8 mouse cellular contexts compared by ENCODE assay signal in genomic region chr17:84956931-84957486, GRCm38 (mm10). TPM values are rescaled to one million over a fixed set of nuclear protein-coding genes. Genes with fewer than 3 reads are reported as not detected.
DNase-seq lines count a peak whose midpoint lies in the region; ATAC-seq and TF ChIP-seq lines count a peak whose summit lies in the region.

No protein-coding gene starts in this region.

- TF ChIP-seq CTCF in C2C12 (IDR thresholded peaks at IDR 0.05; ENCODE audit: control insufficient read depth, insufficient read depth, insufficient read length), result no peak

- peak overlapping the region; percentile 71 for H3ac ChIP-seq in C2C12 (ENCODE audit: control insufficient read depth, insufficient read length, low read depth)
- peak overlapping the region; percentile 85 for H3ac ChIP-seq in myocyte (ENCODE audit: control insufficient read depth, insufficient read length)

- peak; percentile 87 for ATAC-seq in embryonic facial prominence, embryonic 13.5 days (ENCODE audit: insufficient number of reproducible peaks, insufficient read depth, low FRiP score, low TSS enrichment, low read depth)
- ATAC-seq in kidney, embryonic 15.5 days (replicated peaks; ENCODE audit: low FRiP score), result peak; percentile 92
- peak; percentile 86 for ATAC-seq in liver, embryonic 11.5 days (replicated peaks; ENCODE audit: low FRiP score)

- peaks cover 42% of the 10 kb centered on the region for H3K79me2 ChIP-seq in C2C12 (ENCODE audit: control insufficient read depth, insufficient read depth)
- H3K79me2 ChIP-seq in myocyte (ENCODE audit: control insufficient read depth, insufficient read depth), result peaks cover 38% of the 10 kb centered on the region

- peak; percentile 53 for TF ChIP-seq POLR2A in myocyte (IDR thresholded peaks at IDR 0.05; ENCODE audit: insufficient read length, low read depth)

- under 1% methylated on average over 24 of the region's 24 CpGs for WGBS in embryonic facial prominence, embryonic 13.5 days
- WGBS in kidney, embryonic 15.5 days, result under 1% methylated on average over 24 of the region's 24 CpGs
- under 1% methylated on average over 24 of the region's 24 CpGs for WGBS in liver, embryonic 11.5 days

- H3K4me3 ChIP-seq in C2C12 (ENCODE audit: insufficient read depth, poor library complexity, severe bottlenecking), result peak overlapping the region; percentile 35
- H3K4me3 ChIP-seq in embryonic facial prominence, embryonic 13.5 days, result peak overlapping the region; percentile 97
- peak overlapping the region; percentile 59 for H3K4me3 ChIP-seq in kidney, embryonic 15.5 days (replicated peaks)
- H3K4me3 ChIP-seq in liver, embryonic 11.5 days (ENCODE audit: low read depth, low read length), result peak overlapping the region; percentile 46
- peak overlapping the region; percentile 61 for H3K4me3 ChIP-seq in myocyte

- H3K9me3 ChIP-seq in embryonic facial prominence, embryonic 13.5 days, result no peaks in the 10 kb centered on the region
- no peaks in the 10 kb centered on the region for H3K9me3 ChIP-seq in kidney, embryonic 15.5 days (replicated peaks)
- H3K9me3 ChIP-seq in liver, embryonic 11.5 days (ENCODE audit: control insufficient read depth, low read length), result no peaks in the 10 kb centered on the region

- H3K4me2 ChIP-seq in embryonic facial prominence, embryonic 13.5 days, result peak overlapping the region; percentile 66
- H3K4me2 ChIP-seq in kidney, embryonic 15.5 days, result peak overlapping the region; percentile 74
- H3K4me2 ChIP-seq in liver, embryonic 11.5 days, result peak overlapping the region; percentile 89
- H3K4me2 ChIP-seq in myocyte (ENCODE audit: low read depth), result peak overlapping the region; percentile 97

- H3K36me3 ChIP-seq in C2C12 (ENCODE audit: control insufficient read depth, insufficient read depth), result peaks cover 5% of the 10 kb centered on the region
- no peaks in the 10 kb centered on the region for H3K36me3 ChIP-seq in embryonic facial prominence, embryonic 13.5 days
- no peaks in the 10 kb centered on the region for H3K36me3 ChIP-seq in kidney, embryonic 15.5 days
- H3K36me3 ChIP-seq in liver, embryonic 11.5 days (ENCODE audit: control insufficient read depth, insufficient read depth, low read length), result no peaks in the 10 kb centered on the region
- no peaks in the 10 kb centered on the region for H3K36me3 ChIP-seq in myocyte (ENCODE audit: control insufficient read depth, insufficient read depth)

- peaks cover 23% of the 10 kb centered on the region for H3K4me1 ChIP-seq in embryonic facial prominence, embryonic 13.5 days
- H3K4me1 ChIP-seq in kidney, embryonic 15.5 days, result peaks cover 25% of the 10 kb centered on the region
- peaks cover 20% of the 10 kb centered on the region for H3K4me1 ChIP-seq in liver, embryonic 11.5 days (replicated peaks; ENCODE audit: control insufficient read depth, insufficient read depth, low read length)

- H3K27me3 ChIP-seq in C2C12 (ENCODE audit: control insufficient read depth, insufficient read depth, insufficient read length), result no peaks in the 10 kb centered on the region
- H3K27me3 ChIP-seq in embryonic facial prominence, embryonic 13.5 days, result no peaks in the 10 kb centered on the region
- H3K27me3 ChIP-seq in kidney, embryonic 15.5 days, result no peaks in the 10 kb centered on the region
- no peaks in the 10 kb centered on the region for H3K27me3 ChIP-seq in liver, embryonic 11.5 days (replicated peaks; ENCODE audit: control insufficient read depth, insufficient read depth, low read length)
- H3K27me3 ChIP-seq in myocyte (ENCODE audit: control insufficient read depth, insufficient read depth, insufficient read length), result no peaks in the 10 kb centered on the region

- H3K27ac ChIP-seq in embryonic facial prominence, embryonic 13.5 days, result peak overlapping the region; percentile 93
- H3K27ac ChIP-seq in kidney, embryonic 15.5 days, result peak overlapping the region; percentile 99
- peak overlapping the region; percentile 79 for H3K27ac ChIP-seq in liver, embryonic 11.5 days (ENCODE audit: low read depth, low read length)

- peak overlapping the region; percentile 69 for H3K9ac ChIP-seq in embryonic facial prominence, embryonic 13.5 days
- peak overlapping the region; percentile 55 for H3K9ac ChIP-seq in kidney, embryonic 15.5 days
- peak overlapping the region; percentile 75 for H3K9ac ChIP-seq in liver, embryonic 11.5 days (ENCODE audit: low read depth, low read length)

- peak; percentile 49 to 76 for DNase-seq in adrenal gland, postnatal 4 days (ENCODE audit: low spot score in 2 of 2)
- DNase-seq in heart, adult 18-20 months, result peak; percentile 94 to 96
- peak; percentile 92 for DNase-seq in liver, embryonic 11.5 days (ENCODE audit: low spot score)
- peak; percentile 86 to 91 for DNase-seq in spleen, postnatal 4 days (ENCODE audit: low spot score in 2 of 2)

- peaks cover 37% of the 10 kb centered on the region for H3K79me3 ChIP-seq in C2C12 (ENCODE audit: low read depth)

TF ChIP-seq in C2C12, 6 proteins besides CTCF, POLR2A, EP300 and RAD21:
- TF ChIP-seq FOSL1 (IDR thresholded peaks at IDR 0.05; ENCODE audit: insufficient read depth, low read length, poor library complexity, severe bottlenecking) (no peak), MAX (IDR thresholded peaks at IDR 0.05) (no peak), MYOG (IDR thresholded peaks at IDR 0.05; ENCODE audit: control insufficient read depth, extremely low read depth, insufficient read length) (no peak), USF1 (IDR thresholded peaks at IDR 0.05; ENCODE audit: low read depth) (no peak), MYOD1 (IDR thresholded peaks at IDR 0.05; ENCODE audit: control insufficient read depth, insufficient read length, low read depth) (no peak), CEBPB (IDR thresholded peaks at IDR 0.05; ENCODE audit: low read depth) (no peak)
TF ChIP-seq in C2C12: peak in this region for 0.

TF ChIP-seq in myocyte, 11 proteins besides CTCF, POLR2A, EP300 and RAD21:
- TF ChIP-seq POLR2AphosphoS2 (IDR thresholded peaks at IDR 0.05; ENCODE audit: insufficient read length, low read depth) (peak; percentile 48), REST (IDR thresholded peaks at IDR 0.05; ENCODE audit: insufficient read depth, insufficient read length) (no peak)

RNA-seq across cellular contexts. Expression of gene Ppm1b, which starts 0.5 kb away (rescaled TPM):
- polyA plus RNA-seq in C2C12 (2012; fragmentation: generic; extraction: Trizol), result 23.3 TPM
- total RNA-seq in adrenal gland, postnatal 4 days (2021), result 100 to 1,000 TPM; 103 to 115 TPM
- polyA plus RNA-seq in embryonic facial prominence, embryonic 13.5 days (2015; fragmentation: Nextera tagmentation; extraction: Ambion mirVana), result 70.9 and 76.9 TPM in 2 replicates
- total RNA-seq in heart, adult 18-20 months (2021), result 100 to 1,000 TPM; 123 to 129 TPM
- 73.4 and 78.7 TPM in 2 replicates for polyA plus RNA-seq in kidney, embryonic 15.5 days (2015; fragmentation: Nextera tagmentation; extraction: Ambion mirVana)
- polyA plus RNA-seq in liver, embryonic 11.5 days (2014; fragmentation: Nextera tagmentation; extraction: Ambion mirVana), result 73.2 and 80.0 TPM in 2 replicates
- polyA plus RNA-seq in myocyte (2012; fragmentation: generic; extraction: Trizol), result 50.1 TPM

Comparison
In these comparisons a context has a peak if more than half of its experiments do, and no peak if none do; other contexts are left out.
1. Peak in every context shown above with its lines: DNase-seq, ATAC-seq, H3K4me3 ChIP-seq and H3K27ac ChIP-seq.
2. H3K4me3 ChIP-seq: peak in every context shown above with its lines; median percentile 97 in embryonic facial prominence, embryonic 13.5 days; 61 in myocyte; 59 in kidney, embryonic 15.5 days; 46 in liver, embryonic 11.5 days; 35 in C2C12.